Mouse (Mus musculus): ENCODE results near the gene Plekho1. TPM values are rescaled to one million over a fixed set of nuclear protein-coding genes. Genes with fewer than 3 reads are reported as not detected.
"Not testable (repeated sequence)": the region's sequence is repeated elsewhere in the genome, so short reads cannot be mapped to it uniquely, and the experiment has no call there.

Gene Plekho1
- polyA plus RNA-seq, 1 experiment from 2014 or later, result 9.4 TPM

GRCm38 (mm10) chr3:95955318-95955717, 40.5 kb downstream of the Plekho1 start:
- H3K27ac ChIP-seq, result 0 out of 2 replicates have a peak overlapping the region, but pooled peaks have one; percentile 10
- no peaks in the 10 kb centered on the region for H3K27me3 ChIP-seq (replicated peaks)

GRCm38 (mm10) chr3:95954648-95955173, 41.1 kb downstream of the Plekho1 start:
- H3K36me3 ChIP-seq; H3K27me3 ChIP-seq (replicated peaks); H3K9ac ChIP-seq; H3K4me3 ChIP-seq; H3K9me3 ChIP-seq (replicated peaks); H3K4me2 ChIP-seq; ATAC-seq: not testable (repeated sequence)
- Histone ChIP-seq H3K4me1 (peaks cover 57% of the 10 kb centered on the region), H3K27ac (0 out of 2 replicates have a peak overlapping the region, but pooled peaks have one; percentile 10)
- WGBS (ENCODE audit: insufficient replicate concordance), result 80% methylated on average over 12 of the region's 12 CpGs

More at GRCm38 (mm10) chr3:95955318-95955717, 40.5 kb downstream of the Plekho1 start:
- H3K4me3 ChIP-seq, result no peak overlapping the region
- no peaks in the 10 kb centered on the region for H3K9me3 ChIP-seq (replicated peaks)
- WGBS (ENCODE audit: insufficient replicate concordance), result 79% methylated on average over 5 of the region's 5 CpGs
- ATAC-seq, result no peak
- no peak overlapping the region for H3K9ac ChIP-seq
- H3K36me3 ChIP-seq, result no peaks in the 10 kb centered on the region
- H3K4me2 ChIP-seq, result no peak overlapping the region
- peaks cover 52% of the 10 kb centered on the region for H3K4me1 ChIP-seq

- Histone ChIP-seq H3K27me3 (replicated peaks) (no peaks in the 10 kb centered on the region), H3K4me2 (no peak overlapping the region), H3K4me1 (peaks cover 69% of the 10 kb centered on the region), H3K9me3 (replicated peaks) (no peaks in the 10 kb centered on the region), H3K9ac (no peak overlapping the region; the same call in 1 of the 2 replicates), H3K36me3 (0 out of 2 replicates have a peak, but pooled peaks cover 5% of the 10 kb centered on the region), H3K27ac (no peak overlapping the region), H3K4me3 (no peak overlapping the region)
- WGBS (ENCODE audit: insufficient replicate concordance), result 67% methylated on average over 3 of the region's 3 CpGs
- ATAC-seq, result no peak
Measured at GRCm38 (mm10) chr3:95953522-95953921, 42.3 kb downstream of the Plekho1 start.

- peaks cover 70% of the 10 kb centered on the region for H3K4me1 ChIP-seq
- no peak for ATAC-seq
Measured at GRCm38 (mm10) chr3:95953023-95953422, 42.8 kb downstream of the Plekho1 start.

GRCm38 (mm10) chr3:95951566-95951965, 44.2 kb downstream of the Plekho1 start:
- WGBS (ENCODE audit: insufficient replicate concordance), result 59% methylated on average over 12 of the region's 12 CpGs
- peaks cover 22% of the 10 kb centered on the region for H3K36me3 ChIP-seq
- H3K27ac ChIP-seq, result peak overlapping the region; percentile 86
- ATAC-seq; H3K27me3 ChIP-seq (replicated peaks); H3K9me3 ChIP-seq (replicated peaks): not testable (repeated sequence)
- peak overlapping the region; percentile 72 for H3K4me2 ChIP-seq
- H3K4me3 ChIP-seq, result peak overlapping the region; percentile 69
- H3K4me1 ChIP-seq, result peaks cover 59% of the 10 kb centered on the region
- peak overlapping the region; percentile 73 for H3K9ac ChIP-seq

More at GRCm38 (mm10) chr3:95953023-95953422, 42.8 kb downstream of the Plekho1 start:
- no peak overlapping the region; the same call in 1 of the 2 replicates for H3K9ac ChIP-seq
- no peak overlapping the region for H3K4me2 ChIP-seq
- no peak overlapping the region for H3K4me3 ChIP-seq
- no peaks in the 10 kb centered on the region for H3K27me3 ChIP-seq (replicated peaks)
- 0 out of 2 replicates have a peak, but pooled peaks cover 10% of the 10 kb centered on the region for H3K36me3 ChIP-seq
- no peaks in the 10 kb centered on the region for H3K9me3 ChIP-seq (replicated peaks)
- no peak overlapping the region for H3K27ac ChIP-seq

GRCm38 (mm10) chr3:95950763-95951551, 44.8 kb downstream of the Plekho1 start:
- Histone ChIP-seq H3K27me3 (replicated peaks) (no peaks in the 10 kb centered on the region), H3K4me3 (peak overlapping the region; percentile 69), H3K9me3 (replicated peaks) (no peaks in the 10 kb centered on the region), H3K9ac (peak overlapping the region; percentile 73), H3K4me2 (peak overlapping the region; percentile 72), H3K36me3 (peaks cover 28% of the 10 kb centered on the region), H3K27ac (peak overlapping the region; percentile 86), H3K4me1 (peaks cover 53% of the 10 kb centered on the region)
- WGBS (ENCODE audit: insufficient replicate concordance), result under 1% methylated on average over 48 of the region's 49 CpGs
- peak; percentile 92 for ATAC-seq

- 86% methylated on average over 5 of the region's 5 CpGs for WGBS (ENCODE audit: insufficient replicate concordance)
- Histone ChIP-seq H3K9ac (no peak overlapping the region), H3K27me3 (replicated peaks) (no peaks in the 10 kb centered on the region), H3K4me2 (no peak overlapping the region), H3K4me1 (peaks cover 37% of the 10 kb centered on the region), H3K36me3 (peaks cover 52% of the 10 kb centered on the region), H3K4me3 (no peak overlapping the region), H3K9me3 (replicated peaks) (no peaks in the 10 kb centered on the region), H3K27ac (no peak overlapping the region)
- ATAC-seq, result no peak
Measured at GRCm38 (mm10) chr3:95948325-95948724, 47.5 kb downstream of the Plekho1 start.

GRCm38 (mm10) chr3:95945731-95946240, 50.0 kb downstream of the Plekho1 start:
- no peaks in the 10 kb centered on the region for H3K27me3 ChIP-seq (replicated peaks)
- peaks cover 78% of the 10 kb centered on the region for H3K36me3 ChIP-seq
- ATAC-seq, result no peak
- 87% methylated on average over 14 of the region's 14 CpGs for WGBS (ENCODE audit: insufficient replicate concordance)
- no peak overlapping the region for H3K4me2 ChIP-seq
- no peak overlapping the region for H3K4me3 ChIP-seq
- no peak overlapping the region for H3K27ac ChIP-seq
- peaks cover 21% of the 10 kb centered on the region for H3K4me1 ChIP-seq
- H3K9ac ChIP-seq, result no peak overlapping the region
- no peaks in the 10 kb centered on the region for H3K9me3 ChIP-seq (replicated peaks)

GRCm38 (mm10) chr3:95944742-95945141, 51.1 kb downstream of the Plekho1 start:
- Histone ChIP-seq H3K27me3 (replicated peaks) (no peaks in the 10 kb centered on the region), H3K36me3 (peaks cover 88% of the 10 kb centered on the region), H3K9ac (no peak overlapping the region), H3K4me3 (no peak overlapping the region), H3K9me3 (replicated peaks) (no peaks in the 10 kb centered on the region), H3K4me2 (no peak overlapping the region), H3K27ac (no peak overlapping the region), H3K4me1 (peaks cover 15% of the 10 kb centered on the region)
- ATAC-seq, result no peak
- 85% methylated on average over 8 of the region's 8 CpGs for WGBS (ENCODE audit: insufficient replicate concordance)

GRCm38 (mm10) chr3:95943226-95943625, 52.6 kb downstream of the Plekho1 start:
- Histone ChIP-seq H3K4me3 (no peak overlapping the region), H3K9me3 (replicated peaks) (no peaks in the 10 kb centered on the region), H3K9ac (no peak overlapping the region), H3K36me3 (peaks cover 96% of the 10 kb centered on the region), H3K4me2 (no peak overlapping the region), H3K27ac (no peak overlapping the region), H3K27me3 (replicated peaks) (no peaks in the 10 kb centered on the region), H3K4me1 (0 out of 2 replicates have a peak, but pooled peaks cover under 1% of the 10 kb centered on the region)
- ATAC-seq, result no peak
- 94% methylated on average over 7 of the region's 7 CpGs for WGBS (ENCODE audit: insufficient replicate concordance)

- Histone ChIP-seq H3K27me3 (replicated peaks) (no peaks in the 10 kb centered on the region), H3K4me2 (no peak overlapping the region), H3K9me3 (replicated peaks) (no peaks in the 10 kb centered on the region), H3K9ac (no peak overlapping the region), H3K4me1 (no peaks in the 10 kb centered on the region), H3K36me3 (peaks cover 96% of the 10 kb centered on the region), H3K4me3 (no peak overlapping the region), H3K27ac (no peak overlapping the region)
- peak; percentile 27; the same call in 1 of the 2 replicates for ATAC-seq
- WGBS (ENCODE audit: insufficient replicate concordance), result 69% methylated on average over 6 of the region's 6 CpGs
Measured at GRCm38 (mm10) chr3:95942749-95943148, 53.1 kb downstream of the Plekho1 start.

GRCm38 (mm10) chr3:95938835-95939234, 57.0 kb downstream of the Plekho1 start:
- no peak for ATAC-seq
- Histone ChIP-seq H3K27me3 (replicated peaks) (no peaks in the 10 kb centered on the region), H3K36me3 (peaks cover 96% of the 10 kb centered on the region), H3K4me3 (no peak overlapping the region), H3K9ac (no peak overlapping the region), H3K27ac (no peak overlapping the region), H3K9me3 (replicated peaks) (no peaks in the 10 kb centered on the region), H3K4me2 (no peak overlapping the region), H3K4me1 (no peaks in the 10 kb centered on the region)
- WGBS (ENCODE audit: insufficient replicate concordance), result 85% methylated on average over 15 of the region's 15 CpGs

Data from liver, embryonic 12.5 days (tissue).